Mouse (Mus musculus): ENCODE measurements around the gene Arhgef19. TPM values are rescaled to one million over a fixed set of nuclear protein-coding genes. Genes with fewer than 3 reads are reported as not detected.

Arhgef19 gene
- total RNA-seq, 2 experiments from 2014 or later, result 1.3 to 1.4 TPM

DNA sequence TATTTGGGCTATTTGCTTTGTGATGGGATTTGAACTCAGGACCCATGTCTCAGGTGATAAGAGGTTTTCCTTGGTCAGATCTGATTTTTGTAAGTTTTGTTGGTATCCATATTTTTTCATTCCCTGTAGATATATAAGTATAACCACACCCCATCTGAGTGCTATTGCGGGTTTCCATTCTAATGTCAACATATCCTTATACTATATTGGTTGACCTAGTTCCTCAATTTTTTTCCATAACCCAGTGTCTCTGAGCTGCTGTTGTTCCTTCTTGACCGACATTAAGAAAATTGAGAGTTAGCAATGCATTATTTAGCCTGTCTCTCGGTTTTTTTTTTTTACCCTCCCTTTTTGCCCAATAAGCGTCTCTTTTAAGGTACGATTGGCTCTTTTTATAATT is 16.5 kb upstream of the Arhgef19 start:
- intact Hi-C loops (cut with DNase I; ENCODE audit: low total_unique reads), result no loop called here

DNA sequence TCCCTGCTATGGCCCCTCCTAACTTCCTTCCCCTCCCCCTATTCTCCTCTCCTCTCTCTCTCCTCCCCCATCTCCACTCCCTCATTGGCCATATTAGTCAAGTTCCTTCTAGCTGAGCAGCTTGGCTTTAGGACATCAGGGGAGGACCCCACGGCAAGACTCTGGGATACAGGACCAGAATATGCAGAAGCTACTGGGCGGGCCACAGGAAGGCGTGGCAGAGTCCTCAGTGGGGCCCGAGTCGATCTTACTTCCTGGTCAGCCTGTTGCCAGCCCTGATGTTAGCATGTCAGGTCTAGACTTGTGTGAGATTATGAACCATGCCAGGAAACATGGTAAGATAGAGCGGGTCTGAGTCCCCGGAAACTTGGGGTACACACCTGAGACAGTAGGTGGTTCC is 10.6 kb upstream of the Arhgef19 start:
- intact Hi-C loops (cut with DNase I; ENCODE audit: low total_unique reads), result no loop called here
- DNase-seq, result no peak

More for the DNA sequence above, 16.5 kb upstream of the Arhgef19 start:
- DNase-seq, result no peak

DNA sequence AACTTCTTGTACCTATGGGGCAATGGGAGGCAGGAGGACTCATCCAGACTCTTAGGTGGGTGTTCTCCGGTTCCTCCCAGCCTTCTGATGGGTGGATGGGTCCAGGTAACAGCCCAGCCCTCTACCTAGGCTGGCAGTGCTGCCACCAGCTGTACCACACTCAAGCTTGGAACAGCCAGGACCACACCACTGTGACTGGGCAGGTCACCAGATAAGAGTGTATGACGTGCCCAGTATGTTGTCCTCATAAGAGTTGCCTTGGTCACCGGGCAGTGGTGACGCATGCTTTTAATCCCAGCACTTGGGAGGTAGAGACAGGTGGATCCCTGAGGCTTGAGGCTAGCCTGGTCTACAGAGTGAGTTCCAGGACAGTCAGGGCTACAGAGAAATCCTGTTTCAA is 6.1 kb upstream of the Arhgef19 start:
- intact Hi-C loops (cut with DNase I; ENCODE audit: low total_unique reads), result no loop called here
- peak; percentile 2 for DNase-seq

DNA sequence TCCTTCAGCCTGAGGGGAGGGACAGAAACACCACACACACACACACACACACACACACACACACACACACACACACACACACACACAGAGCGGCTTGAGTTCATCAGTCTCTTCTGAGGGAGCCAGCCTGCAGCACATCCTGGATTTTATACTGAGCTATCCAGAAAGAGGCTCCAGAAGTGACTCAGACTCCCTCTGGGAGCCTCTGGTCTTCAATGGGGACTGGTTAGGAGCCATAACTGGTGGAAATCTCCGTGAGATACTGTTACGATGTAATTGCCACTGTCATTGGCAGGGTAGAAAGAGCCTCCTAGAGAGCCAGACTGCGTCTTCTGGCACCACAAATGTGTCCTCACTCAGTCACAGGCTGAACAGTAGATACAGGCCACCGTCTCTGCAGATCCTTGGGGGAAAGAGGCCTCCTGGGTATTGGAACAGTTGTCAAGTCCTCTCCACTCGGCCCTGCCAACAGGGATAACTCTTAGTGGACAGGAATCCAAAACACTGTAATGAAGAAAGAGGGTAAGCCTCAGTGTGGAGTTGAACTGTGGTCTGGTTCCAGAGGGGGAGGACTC is 3.7 kb upstream of the Arhgef19 start:
- peak; percentile 5 for DNase-seq
- intact Hi-C loops (cut with DNase I; ENCODE audit: low total_unique reads), result no loop called here

DNA sequence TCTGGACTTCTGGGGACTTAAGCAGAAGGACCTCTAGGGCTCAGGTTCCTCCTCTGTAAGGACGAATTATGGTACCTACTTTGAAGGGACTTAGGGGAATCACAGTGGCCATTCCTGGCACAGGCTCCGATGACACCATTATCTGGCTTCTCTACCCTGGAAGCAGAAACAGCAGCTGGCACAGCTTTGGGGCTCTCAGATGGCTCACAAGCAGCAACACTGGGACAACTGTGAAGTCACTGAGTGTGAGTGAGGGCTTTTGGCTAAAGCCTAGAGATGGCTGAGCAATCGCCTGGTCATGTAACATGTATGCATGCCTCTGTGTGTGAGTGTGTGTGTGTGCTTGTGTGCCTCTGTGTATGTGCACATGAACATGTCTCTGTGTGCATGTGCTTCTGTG is 2.4 kb upstream of the Arhgef19 start:
- peak; percentile 17 for DNase-seq
- intact Hi-C loops (cut with DNase I; ENCODE audit: low total_unique reads), result no loop called here

DNA sequence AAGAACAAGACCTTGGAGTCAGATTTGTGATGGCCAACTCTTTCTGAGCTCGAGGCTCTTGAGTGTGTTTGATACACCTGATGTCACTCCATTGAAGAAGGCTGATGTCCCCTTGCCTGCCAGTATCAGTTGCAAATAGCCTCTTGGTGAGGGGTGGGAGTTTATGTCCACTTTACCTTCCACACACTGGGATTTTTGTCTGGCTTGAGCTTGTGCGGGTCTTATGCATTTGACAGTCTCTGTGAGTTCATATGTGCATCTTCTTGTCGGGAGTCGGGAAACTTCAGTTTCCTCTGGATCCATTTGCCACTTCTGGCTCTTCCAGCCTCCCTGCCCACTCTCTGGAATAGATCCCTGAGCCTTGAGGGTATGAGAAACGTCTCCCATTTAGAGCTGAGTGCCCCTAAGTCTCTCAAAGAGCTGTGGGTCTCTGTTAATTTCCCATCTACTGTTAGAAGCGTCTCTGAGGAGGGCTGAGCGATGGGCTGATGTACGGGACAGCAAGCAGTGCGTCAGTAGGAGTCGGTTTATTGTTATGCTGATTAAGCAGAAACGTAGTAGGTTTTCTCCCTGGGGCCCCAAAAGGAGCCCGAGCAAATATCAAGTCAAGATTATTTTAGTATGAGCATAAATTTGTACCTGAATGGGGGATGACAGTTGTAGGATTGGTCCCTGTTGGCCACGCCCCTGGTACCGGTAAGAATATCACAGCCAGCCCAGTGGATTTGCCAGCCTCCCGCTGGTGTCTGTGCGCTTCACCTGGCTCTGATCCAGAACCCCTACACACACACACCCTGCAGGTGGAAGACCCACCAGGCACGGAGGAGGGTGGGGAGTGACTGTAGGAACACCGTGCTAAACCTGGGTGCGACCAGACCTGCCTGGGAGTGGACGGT is 559 bp upstream of the Arhgef19 start:
- intact Hi-C loops (cut with DNase I; ENCODE audit: low total_unique reads), result no loop called here
- peak; percentile 1 for DNase-seq

DNA sequence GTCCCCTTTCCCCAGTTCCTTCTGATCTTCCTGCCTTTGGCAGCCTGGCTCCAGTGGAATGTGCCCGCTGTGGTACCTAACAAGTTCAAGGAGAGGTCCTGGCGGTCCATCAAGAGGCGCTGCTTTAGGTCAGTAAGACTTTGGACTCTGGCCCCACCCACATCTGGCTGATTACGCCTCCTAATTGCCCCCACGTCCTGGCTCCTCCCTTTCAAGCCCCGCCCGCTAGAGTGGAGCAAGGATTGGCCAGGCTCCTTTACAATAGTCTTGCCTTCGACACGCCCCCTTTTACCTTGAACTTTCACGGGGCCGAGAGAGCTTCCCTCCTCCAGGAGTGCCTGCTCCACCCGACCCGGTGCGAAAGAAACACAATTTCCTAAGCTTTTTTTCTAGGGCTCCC is 1.3 kb downstream of the Arhgef19 start:
- no peak for DNase-seq
- intact Hi-C loops (cut with DNase I; ENCODE audit: low total_unique reads), result no loop called here

DNA sequence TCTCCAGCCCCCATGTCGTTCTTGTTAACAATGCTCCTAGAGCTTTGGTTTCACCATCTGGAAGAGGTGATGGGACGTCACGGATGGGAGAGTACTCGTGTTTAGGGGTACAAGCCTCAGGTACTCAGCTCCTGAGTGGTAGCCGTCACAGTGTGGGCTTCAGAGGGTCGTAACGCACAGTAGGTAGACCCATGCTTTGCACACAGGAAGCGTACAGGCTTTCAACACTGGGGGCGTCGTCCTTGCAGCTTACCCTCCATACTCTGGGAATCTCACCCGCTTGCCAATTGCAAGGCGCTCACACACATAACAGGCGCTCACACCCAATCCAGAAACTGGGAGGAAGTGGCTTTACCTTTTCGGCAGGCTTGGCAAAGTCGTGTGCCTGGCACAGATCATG is 2.6 kb downstream of the Arhgef19 start:
- intact Hi-C loops (cut with DNase I; ENCODE audit: low total_unique reads), result no loop called here
- no peak for DNase-seq

DNA sequence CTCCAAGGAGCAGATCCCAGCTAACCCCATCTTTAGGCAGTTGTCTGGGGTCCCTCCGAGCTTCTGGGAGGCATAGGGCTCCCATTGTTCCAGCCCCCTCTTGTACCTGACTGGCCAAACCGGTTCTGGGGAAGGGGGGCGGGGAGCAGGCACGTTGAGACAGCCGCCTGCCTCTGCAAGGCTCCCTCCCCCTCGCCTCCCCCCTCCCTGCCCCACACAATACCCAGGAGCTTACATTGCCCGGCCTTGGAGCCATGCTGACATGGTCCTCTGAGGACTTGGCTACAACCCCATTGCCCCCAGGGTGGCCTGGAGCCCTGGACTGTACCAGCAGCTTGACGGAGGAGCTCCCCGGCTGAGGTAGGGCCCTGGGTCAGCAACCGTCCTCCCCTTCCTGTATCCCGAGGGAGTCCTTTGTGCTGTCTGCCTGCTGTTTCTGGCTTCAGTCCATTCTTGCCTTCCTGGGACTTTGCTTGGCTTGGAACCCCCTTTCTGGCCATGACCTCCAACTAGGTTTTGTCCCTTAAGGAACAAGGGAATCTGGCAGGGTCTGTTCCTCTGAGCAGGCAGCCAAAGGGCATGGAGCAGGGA is 3.4 kb downstream of the Arhgef19 start:
- intact Hi-C loops (cut with DNase I; ENCODE audit: low total_unique reads), result no loop called here

DNA sequence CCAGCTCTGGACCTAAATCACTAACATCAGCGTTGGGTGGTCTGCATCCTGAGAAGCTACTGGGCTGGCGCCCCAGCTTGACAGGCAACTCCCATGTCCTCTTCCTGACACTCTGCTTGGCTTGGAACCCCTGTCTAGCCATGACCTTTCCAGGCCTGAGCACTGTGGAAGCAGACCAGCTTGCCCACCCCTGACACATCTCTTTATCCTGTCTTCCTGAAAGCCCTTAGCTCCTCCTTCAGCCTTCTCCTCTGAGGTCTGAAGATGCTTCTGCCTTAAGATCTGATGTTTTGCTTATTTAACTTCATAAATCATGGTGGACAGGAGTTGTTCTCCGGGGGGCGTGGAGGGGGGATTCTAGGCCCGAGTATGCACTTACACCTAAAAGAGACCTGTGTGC is 4.3 kb downstream of the Arhgef19 start:
- no peak for DNase-seq
- intact Hi-C loops (cut with DNase I; ENCODE audit: low total_unique reads), result no loop called here

More for the DNA sequence above, 3.4 kb downstream of the Arhgef19 start:
- no peak for DNase-seq

DNA sequence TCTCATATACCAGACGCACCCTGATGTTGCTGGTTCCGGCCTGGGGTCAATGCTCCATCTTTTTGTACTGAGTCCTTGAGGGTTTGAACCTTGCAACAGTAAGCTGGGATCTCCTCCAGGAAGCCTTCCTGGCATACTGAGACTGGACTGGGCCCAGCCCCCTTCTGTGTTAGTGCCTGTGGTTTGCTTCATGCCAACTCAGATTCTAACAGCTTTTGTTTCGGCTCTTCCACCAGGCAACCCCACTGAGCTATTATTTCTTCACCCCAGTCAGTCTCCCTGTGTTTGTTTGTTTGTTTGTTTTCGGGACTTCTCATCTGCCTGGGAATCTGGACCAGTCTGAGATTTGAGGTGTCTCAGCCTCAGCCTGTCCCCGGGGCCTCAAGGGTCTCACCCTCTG is 5.1 kb downstream of the Arhgef19 start:
- no peak for DNase-seq
- intact Hi-C loops (cut with DNase I; ENCODE audit: low total_unique reads), result no loop called here

DNA sequence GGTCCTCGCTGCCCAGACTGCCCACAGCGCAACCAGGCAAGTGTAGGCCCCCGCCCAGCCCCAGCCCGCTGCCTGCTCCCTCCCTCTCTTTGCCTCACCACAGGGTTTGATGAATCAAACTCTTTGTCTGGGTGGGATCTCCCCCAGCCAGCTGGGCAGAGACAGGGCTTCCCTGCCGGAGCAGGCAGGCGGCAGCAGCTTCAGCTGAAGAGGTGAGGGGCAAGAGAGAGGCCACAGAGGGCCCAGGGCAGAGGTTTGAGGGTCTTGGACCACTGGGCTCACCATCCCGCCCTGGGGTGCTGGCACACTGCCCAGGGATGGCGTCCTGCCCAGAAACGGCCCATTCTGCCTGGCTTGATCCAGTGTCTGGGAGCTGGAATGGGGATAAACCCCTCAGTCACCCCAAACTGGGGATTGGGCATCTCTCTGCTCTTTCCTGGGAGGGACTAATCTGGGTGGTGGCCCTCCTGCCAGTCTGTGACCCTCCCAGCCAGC is 5.7 kb downstream of the Arhgef19 start:
- intact Hi-C loops (cut with DNase I; ENCODE audit: low total_unique reads), result no loop called here
- DNase-seq, result peak; percentile 61

DNA sequence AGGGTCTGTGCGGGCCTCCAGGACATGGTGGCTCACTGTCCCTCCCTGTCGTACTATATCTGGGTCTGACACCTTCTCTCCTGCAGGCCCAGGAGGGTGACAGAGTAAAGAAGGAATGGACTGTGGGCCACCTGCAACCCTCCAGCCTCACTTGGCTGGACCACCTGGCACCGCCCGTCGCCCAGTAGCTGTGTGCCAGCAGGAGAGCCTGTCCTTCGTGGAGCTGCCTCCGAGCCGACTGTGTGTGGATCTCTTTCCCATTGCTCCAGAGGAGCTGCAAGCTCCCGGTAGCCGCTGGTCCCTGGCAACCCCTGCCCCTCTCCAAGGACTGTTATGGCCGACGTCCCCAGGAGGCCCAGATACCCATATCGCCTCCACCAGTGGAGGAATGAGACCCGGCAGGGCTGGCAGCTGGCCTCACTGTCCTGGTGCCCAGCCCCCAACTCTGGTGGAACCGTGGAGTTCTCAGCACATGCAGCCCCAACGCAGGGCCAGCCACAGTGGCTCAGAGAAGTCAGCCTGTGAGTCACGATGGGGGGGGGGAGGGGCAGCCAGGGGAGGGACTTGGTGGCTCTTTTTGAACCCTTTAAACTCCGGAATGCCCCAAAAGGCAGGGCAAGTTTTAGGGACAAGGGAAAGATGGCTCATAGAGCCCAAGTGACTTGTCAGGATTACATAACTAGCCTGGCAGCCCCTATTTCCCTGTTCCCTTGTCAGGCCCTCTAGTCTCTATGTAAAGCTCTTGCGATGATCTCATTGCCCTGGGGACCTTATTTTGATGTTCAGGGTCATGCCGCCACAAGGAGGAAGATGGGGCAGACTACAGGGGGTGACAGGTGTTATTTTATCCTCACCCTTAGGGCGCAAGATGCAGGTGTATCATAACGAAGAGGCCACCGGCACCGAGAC is 7.0 kb downstream of the Arhgef19 start:
- no peak for DNase-seq
- intact Hi-C loops (cut with DNase I; ENCODE audit: low total_unique reads), result no loop called here

DNA sequence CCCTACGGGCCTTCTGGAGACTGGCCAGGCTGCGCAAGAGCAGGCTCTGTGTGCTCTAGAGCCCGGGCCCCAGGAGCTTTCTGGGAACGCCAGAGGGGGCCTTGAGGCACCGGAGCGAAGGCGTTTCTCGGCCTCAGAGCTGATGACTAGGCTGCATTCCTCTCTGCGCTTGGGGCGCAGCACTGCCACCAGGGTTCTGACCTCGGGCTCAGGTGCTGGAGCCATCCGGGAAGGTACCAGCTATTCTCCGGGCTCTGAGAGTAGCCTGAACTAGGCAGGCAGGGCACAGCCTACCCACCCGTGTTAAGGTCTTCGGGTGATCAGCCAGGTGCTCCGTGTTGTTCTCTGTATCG is 7.7 kb downstream of the Arhgef19 start:
- DNase-seq, result no peak
- intact Hi-C loops (cut with DNase I; ENCODE audit: low total_unique reads), result no loop called here

DNA sequence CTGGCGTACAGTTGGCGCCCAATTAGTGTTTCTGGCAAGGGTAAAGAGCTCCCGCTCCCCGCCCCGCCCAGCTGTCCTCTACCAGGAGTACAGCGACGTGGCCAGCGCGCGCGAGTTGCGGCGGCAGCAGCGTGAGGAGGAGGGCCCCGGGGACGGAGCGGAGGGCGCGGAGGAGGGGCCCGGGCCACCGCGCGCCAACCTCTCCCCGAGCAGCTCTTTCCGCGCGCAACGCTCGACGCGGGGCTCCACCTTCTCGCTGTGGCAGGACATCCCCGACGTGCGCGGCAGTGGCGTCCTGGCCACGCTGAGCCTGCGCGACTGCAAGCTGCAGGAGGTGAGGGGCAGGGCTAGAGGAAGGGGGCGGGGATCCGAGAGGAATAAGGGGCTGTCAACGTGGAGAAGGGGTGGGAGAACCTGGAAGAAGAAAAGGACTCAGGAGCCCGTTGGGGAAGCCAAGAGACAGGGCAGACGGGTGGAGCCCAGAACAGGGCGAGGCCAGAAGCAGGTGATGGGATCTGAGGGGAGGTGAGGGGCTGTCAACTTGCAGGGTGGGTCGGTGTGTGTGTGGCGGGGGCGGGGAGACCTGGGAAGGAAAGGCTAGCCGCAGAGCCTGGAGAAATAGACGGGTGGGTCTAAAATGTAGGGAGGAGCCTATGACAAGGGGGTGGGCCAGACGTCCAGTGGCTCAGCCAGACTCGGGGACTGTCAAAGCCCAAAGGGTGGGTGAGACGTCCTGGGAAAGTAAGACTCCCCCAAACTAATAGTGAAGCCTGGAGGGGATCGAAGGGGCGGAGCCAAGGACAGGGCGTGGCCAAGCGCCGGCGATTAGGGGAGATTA is 8.7 kb downstream of the Arhgef19 start:
- intact Hi-C loops (cut with DNase I; ENCODE audit: low total_unique reads), result no loop called here

DNA sequence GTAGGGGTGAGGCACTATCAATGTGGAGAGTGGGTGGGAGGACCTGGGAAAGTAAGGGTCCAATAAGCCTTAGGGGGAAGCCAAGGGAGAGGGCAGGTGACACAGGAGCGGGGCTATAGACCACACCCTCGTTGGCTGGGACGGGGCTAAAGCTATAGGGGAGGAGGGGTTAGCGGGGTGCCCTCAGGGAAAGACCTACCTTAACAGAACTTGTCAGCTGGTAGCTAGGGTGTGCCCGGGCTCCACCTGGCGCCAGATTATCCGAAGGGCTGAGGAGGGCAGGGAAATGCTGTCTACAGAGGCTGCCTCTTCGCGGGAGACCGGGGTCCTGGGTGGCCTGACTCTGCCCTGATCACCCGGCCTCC is 9.3 kb downstream of the Arhgef19 start:
- DNase-seq, result no peak
- intact Hi-C loops (cut with DNase I; ENCODE audit: low total_unique reads), result no loop called here

More for the DNA sequence above, 8.7 kb downstream of the Arhgef19 start:
- peak; percentile 64 for DNase-seq

DNA sequence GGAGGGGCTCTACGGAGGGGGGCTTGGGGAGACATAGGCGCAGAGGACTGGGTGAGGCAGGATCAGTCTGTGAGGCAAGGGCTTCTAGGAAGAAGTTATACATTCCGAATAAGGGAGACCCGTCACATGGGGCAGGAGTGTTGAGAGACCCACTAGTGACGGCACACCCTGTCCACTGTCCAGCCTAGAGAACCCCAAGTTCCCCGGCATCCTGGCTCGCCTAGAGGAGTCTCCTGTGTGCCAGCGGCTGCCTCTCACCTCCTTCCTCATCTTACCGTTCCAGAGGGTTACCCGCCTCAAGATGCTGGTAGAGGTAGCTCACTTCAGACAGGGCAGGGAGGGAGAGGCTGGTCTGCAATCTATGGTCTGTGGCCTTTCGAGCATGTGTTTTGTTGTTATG is 10.1 kb downstream of the Arhgef19 start:
- intact Hi-C loops (cut with DNase I; ENCODE audit: low total_unique reads), result no loop called here

DNA sequence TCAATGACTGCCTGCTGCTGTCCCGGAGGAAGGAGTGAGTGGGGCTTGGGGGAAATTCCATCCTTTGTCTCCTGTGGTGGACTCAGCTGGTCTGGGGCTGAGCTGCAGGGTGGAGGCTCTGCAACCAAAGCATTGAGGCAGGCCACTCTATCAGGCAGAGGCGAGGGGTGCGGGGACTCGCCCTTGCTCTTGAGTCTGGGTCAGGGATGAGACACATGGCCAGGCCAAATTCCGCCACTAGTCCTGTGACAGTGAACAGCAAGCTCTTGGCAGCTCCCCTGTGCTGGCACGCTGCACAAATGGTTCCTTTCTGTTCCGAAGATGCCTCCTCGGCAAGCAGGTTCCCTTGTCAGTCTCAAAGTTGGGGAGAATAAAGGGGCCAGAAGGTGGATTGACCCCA is 11.8 kb downstream of the Arhgef19 start:
- no peak for DNase-seq
- intact Hi-C loops (cut with DNase I; ENCODE audit: low total_unique reads), result no loop called here

More for the DNA sequence above, 10.1 kb downstream of the Arhgef19 start:
- DNase-seq, result no peak

DNA sequence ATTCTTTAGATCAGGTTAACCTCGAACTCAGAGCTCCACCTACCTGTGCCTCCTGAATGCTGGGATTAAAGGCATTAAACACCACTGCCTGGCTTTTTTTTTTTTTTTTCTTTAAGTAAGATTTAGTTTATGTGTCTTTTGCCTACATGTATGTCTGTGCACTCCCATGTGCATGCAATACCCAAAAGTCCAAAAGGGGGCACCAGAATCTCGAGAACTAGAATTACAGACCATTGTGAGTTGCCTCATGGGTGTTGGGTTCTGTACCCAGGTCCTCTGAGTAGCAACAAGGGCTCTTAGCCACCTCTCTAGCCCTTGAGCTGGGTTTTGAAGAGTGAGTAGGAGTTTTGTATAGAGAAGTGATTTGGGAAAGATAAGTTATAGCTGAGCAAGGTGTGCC is 13.3 kb downstream of the Arhgef19 start:
- intact Hi-C loops (cut with DNase I; ENCODE audit: low total_unique reads), result no loop called here
- DNase-seq, result no peak

Measured in gastrocnemius, postnatal 14 days (tissue).